Mouse (Mus musculus) cerebellum, adult 8-10 months (tissue): Measurements from ENCODE around the gene Gm17660.
A peak's percentile ranks its signal among the peaks of the same experiment; 100 is the strongest.

Experiments
- DNase-seq: peaks from one replicate; pipeline ENCODE4 v3.0.0; 2022

The Gm17660 gene

DNA sequence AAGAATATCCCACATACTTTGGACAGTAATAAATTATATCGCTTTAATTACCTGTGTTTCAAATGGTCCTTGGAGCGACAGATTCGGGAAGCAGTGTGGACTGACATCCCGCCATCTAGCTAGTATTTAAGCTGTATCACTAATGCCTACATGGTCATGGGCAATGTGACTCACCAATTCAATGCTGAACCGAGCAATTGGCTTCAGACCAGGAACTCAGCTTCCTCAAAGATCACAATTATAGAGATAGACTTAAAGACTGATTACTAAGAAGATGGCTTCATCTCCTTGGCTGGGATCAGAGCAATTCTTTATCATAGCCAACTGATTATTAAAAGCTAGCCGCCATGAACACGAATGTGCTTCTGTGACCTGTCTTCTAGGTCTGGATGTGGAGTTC, at the start of gene Gm17660:
Gene Gm17660 (minus strand): TSS at position 101 of the 400 bp plus-strand sequence.
- DNase-seq, result no peak

DNA sequence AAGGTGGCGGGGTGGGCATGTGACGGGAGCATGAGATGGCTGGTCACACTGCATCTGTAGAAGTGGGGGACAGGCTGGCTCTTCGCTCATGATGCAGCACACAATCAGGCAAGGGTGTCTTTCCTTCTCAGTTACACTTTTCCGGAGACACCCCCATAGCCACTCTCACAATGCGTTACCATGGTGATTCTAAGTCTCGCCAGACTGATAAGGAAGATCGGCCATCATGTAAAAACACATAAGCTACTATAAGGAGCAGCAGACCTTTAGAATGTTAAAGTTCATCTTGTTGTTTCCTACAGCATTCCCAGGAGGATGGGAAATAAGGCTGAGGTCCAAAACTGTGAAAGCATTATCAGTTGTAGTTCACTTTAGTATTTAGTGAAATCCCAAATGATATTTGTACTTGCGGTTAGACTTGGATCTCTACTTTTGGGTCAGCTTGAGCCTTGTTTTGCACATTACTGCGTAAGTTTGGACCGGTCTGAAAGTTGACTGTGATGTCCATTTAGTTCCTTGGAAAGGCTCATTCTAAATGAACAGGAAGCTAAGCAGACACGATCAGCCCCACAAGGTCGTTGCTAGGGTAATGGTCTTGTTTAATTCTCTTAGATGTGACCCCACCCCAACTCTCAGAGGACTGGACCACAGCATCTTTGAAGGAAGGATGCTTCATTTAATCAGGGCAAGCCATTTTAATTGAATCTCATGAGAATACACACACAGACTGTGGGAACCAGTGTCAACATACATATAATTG, 49.3 kb upstream of the Gm17660 start:
- no peak for DNase-seq

DNA sequence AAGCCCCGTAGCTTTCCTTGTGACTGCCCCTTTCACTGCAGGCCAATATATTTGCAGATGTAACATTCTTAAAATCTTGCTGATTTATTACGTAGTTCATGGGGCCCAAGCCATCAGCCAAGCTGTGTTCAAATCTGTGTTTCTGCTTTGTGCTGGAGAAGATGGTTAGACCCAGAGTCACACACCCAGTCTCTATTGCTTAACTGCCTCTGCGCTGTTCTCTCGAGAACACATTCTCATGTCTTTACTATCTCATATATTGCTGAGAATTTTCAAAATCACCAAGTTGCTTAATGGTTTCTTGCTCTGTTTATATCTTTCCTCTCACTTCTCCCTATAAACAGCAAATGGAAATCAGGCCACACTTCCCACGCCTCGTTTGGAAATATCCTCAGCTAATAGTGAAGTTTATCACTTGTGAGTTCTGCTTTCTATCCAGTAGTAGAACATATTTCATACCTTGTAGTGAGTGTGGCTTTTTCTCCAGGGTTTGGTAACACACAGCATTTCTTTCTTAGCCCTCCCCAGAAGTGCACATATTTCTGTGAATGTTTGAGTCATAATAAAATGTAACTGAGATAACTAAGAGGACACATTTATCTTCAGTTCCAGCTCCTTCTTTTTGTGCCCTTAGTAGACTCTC, 46.7 kb upstream of the Gm17660 start:
- DNase-seq, result no peak

DNA sequence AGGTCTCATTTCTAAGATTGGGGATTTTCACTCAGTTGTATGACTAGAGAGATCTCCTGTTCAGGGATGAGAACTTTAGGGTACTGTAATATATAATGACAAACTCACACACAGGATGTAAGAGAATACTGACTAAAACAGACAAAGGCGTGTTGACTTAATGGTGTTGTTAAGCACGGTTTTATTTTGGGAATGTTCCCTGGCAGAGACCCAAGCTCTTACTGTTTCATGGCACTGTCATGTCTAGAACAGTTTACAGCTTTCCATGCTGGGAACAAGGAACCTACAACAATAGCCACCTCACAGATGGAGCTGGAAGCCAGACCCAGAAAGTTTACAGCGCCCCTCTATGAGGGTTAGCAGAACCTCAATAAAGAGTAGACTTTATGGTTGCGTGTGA, 38.5 kb upstream of the Gm17660 start:
- DNase-seq, result no peak

DNA sequence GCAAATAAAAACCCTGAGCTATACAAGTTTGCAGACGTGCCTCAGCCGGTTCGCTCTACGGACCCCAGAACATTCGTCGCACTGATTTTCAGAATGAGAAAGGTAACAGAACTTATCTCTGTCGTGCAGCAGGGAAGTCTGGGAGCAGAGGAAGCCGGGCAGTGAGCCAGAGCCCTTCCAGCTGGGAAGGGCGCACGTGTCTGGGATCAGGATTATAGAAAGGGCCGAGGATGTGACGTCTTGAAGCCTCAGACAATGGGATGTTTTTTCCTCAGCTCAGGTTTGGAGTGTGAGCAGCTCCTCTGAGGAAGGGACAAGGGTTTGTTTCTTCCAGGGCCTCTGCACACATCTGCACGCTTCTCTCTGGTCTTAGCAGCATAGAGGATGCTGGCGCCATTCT, 37.7 kb upstream of the Gm17660 start:
- DNase-seq, result no peak

DNA sequence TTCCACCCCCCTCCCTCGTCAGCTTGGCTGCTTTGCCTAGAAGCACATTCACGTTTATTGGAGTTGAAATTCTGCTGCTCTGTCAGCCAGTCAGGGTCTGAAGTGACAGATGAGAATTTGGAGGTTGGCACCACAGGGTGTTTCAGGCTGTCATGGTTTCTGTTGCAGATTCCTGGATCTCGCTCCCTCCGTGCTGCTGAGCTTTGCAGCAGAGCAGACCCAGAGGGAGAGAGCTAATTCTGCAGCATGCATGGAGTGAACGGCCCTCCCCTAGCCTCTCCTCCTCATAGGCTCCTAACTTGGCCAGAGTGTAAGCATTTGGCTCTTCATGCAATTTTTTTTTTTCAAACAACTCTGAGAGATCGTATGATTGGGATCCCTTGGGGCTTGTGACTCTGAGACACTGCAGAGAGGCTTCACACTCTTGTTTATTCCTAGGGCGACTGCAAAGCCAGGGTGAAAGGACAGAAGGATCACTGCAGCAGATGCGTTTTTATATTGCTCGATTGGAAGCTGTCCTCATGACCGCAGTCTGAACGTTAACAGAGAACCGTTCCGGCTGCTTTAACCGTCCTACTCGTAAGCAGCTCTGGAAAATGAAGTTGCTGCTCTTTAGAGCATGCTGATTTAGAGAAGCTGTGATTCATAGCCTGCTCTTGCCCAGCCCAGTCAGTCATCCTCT, 36.2 kb upstream of the Gm17660 start, which contains the start of gene Sparcl1:
Gene Sparcl1 (minus strand): TSS at position 243 of the 682 bp plus-strand sequence.
- DNase-seq, result peak; percentile 38

DNA sequence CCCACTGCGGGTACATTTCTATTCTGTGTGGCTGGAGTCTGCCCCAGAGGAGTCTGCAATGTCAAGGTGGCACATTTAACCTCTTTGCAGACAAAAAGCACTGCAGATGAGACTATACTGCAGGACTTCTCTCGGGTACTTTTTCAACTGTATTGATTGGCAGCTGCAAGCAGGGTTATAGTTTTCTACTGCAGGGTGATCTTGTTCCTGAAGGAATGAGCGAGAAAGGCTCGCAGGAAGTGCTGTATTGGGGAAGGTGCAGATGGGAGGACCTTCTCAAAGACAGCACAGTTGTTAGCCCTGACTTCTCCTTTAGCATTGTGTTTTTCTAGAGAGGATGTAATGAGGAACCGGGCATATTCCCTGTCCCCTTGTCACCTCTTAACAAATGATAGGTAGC, 35.1 kb upstream of the Gm17660 start:
- no peak for DNase-seq

DNA sequence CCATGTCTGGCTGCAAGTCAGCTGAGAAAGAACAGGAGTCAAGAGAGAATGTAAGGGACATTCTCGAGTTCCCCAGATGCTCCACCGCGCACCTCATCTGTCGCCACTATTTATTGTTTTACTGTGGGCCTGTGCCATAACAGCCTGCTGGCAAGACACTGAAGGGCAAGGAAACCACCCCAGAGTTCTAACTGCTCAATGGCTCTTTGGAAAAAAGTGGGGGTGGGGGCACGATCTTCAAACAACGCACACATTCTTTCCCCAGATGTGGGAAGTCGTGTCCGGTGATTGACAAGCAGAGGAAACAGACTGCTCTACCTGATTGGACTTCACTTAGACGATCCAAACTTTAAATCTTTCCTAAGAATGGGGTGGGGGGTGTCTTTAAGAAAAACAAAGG, 34.6 kb upstream of the Gm17660 start:
- DNase-seq, result no peak

DNA sequence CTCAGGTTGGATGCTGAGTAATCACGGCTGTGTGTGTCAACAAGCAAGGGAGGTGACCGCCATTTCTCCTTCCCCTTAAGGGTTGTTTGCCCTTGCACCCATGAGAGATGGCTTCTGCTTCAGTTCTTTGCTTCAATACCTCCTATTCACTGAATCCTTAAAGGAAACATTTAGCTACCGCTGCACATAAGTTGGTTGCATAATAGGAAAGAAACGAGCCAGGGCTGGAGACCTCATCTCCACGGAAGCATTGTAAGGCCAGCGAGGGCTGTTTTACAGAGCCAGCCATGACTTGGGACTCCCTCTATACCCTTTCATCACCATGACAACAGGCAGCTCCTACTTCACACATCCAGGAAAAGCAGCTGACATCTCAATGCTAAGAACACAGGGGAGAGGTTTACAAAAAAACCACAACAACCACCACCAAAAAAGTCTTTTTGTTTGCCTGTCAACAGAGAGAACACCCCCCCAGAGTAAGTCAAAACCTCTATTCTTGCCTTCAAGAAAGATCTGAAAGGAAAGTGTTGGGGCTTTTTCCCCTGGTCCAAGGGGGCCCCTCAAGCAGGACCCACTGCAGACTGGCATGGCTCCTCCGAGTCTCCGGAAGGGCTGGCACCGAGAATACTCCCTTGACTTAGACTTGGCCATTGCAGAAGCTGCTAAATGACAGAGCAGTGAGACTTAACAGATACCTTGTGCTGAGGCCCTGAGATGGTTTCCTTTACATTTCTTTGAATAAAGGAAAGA, 32.9 kb upstream of the Gm17660 start:
- no peak for DNase-seq

DNA sequence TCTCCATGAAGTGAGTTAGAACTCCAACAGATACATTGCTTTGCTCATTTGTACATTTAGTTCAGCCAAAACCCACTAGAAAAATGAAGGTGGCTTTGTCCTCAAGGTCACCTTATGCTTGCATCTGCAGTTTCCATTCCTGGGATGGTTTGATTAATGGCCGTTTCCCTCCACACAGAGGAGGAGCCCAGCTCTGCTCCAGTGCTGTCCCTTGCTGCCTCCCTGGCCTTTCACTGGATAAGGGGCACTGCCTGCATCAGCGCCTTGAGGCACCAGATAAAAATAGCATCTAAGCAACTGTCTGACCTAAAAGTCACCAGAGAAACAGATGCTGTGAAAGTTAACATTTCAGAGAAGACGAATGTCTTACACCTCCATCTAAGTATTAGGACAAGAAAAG, 32.1 kb upstream of the Gm17660 start:
- DNase-seq, result no peak

DNA sequence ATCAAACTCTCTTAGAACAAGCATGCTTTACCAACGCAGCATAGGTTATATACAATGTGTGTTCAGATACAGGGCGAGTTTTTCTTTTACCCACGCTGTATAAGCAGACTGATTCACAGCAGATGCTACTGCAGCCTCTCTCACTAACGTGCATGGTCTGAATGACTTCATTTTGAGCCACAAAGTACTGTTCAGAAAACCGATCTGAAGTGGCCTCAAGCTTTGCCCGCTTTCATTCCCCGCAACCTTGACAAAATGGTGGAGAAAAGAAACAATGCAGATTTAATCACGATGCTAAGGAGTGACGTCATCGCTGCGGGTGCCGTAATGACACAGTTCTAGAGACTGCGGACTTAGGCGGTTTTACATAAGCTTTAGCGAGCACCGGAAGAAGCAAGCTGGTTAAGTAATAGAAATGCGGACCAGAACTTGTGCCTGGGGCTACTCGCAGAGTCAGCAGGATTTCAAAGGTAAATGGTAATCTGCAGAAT, 31.5 kb upstream of the Gm17660 start:
- peak; percentile 41 for DNase-seq

DNA sequence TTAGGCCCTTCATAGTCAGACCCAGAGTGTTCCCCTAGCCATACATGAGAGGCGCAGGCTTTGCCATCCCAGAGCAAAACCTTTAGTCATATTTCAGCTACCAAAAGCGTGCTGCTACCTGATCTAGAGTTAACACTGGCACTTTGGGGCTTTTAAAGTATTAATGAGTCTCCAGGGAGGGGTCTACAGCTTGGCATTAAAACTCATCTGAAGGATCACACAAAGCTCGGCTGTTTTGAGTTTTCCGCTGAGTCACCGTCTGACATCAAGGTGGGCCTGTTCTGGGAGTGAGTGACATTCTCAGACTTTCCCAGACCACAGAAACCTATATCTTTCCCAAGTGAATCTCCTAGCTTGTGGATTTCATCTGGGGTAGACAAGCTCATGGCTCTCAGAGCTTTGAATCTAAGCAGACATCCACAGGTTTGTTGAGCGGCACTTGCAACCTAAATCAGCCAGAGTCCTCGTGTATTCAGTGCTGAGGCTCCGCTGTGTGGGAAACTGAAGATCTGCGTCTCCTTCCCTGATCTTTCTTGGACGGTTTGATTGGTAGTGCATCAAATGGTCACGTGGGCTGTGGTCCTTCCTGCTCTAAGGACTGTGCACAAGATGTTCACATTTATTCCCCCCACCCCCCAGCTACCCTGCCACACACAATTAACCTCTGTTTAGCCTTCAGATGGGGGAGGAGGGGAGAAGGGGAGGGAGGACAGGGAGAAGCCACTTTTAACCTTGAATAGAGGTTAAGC, 30.9 kb upstream of the Gm17660 start:
- DNase-seq, result no peak

DNA sequence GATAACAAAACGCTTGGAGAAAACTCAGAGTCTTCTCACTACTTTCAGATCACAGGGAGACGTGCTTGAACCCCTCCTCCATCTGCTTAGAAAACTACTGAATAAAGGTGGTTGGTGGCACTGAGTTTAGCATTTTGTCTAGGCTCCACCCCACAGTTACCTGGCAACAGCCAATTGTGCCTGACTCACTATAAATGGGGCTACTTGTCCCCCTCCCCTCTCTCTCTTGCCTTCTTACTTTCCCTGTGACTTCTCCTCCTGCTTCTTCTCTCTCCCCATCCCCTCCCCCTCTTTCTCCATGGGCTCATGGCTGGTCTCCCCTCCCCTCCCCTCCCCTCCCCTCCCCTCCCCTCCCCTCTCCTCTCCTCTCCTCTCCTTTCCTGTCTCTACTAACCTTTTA, 26.7 kb upstream of the Gm17660 start:
- DNase-seq, result no peak

DNA sequence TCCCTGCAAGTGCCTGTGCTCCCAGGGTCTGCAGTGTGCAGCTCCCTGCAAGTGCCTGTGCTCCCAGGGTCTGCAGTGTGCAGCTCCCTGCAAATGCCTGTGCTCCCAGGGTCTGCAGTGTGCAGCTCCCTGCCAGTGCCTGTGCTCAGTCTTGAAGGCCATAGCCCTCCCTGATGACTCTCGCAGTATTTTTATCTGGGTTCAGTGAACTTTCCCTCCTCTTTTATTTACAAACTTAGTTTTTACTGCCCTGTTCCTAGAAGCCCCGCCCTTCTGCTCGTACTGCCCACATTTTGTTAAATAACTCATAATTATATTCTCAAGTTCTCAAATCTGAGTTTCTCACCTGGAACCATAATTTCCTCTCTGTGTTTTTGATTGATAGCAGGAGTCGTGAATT, 25.8 kb upstream of the Gm17660 start:
- DNase-seq, result no peak

DNA sequence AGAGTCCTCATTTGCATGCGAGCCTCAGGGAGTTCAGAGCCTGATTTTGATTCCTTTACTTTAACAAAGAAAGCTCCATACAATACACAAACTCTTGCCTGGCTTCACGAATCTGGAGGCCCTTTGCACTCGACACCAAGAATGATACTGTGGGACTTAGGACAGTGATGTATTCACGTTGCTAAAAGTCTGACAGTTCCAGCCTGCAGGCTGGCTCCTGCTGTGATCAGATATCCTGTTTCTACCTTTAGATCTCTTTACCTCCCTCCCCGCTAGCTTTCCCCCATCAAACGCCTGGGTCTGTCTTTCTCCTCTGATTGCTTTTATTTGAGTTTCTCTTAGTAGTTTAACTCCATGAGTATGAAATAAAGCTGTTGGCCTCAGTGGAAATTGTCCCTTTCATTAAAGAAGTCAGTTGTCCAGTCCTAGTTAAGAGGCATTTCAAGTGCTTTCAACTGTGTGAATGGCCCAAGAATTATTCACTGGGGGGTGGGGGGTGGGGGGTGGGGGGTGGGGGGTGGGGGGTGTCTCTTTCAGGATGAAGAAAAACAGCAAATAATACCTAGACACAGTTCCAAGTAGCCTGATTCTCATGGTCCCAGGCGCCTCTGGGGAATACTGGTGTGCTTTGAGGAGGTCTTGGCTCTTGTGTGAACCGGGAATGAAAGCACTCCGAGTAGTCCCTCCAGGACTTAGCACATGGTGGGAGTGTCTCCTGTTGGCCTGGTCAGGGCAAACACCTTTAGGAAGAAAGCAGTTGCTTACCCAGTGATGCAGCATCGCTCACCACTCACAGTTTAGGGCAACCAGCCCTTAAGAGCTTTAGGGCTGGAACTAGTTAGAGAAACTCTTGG, 24.5 kb upstream of the Gm17660 start:
- DNase-seq, result no peak

DNA sequence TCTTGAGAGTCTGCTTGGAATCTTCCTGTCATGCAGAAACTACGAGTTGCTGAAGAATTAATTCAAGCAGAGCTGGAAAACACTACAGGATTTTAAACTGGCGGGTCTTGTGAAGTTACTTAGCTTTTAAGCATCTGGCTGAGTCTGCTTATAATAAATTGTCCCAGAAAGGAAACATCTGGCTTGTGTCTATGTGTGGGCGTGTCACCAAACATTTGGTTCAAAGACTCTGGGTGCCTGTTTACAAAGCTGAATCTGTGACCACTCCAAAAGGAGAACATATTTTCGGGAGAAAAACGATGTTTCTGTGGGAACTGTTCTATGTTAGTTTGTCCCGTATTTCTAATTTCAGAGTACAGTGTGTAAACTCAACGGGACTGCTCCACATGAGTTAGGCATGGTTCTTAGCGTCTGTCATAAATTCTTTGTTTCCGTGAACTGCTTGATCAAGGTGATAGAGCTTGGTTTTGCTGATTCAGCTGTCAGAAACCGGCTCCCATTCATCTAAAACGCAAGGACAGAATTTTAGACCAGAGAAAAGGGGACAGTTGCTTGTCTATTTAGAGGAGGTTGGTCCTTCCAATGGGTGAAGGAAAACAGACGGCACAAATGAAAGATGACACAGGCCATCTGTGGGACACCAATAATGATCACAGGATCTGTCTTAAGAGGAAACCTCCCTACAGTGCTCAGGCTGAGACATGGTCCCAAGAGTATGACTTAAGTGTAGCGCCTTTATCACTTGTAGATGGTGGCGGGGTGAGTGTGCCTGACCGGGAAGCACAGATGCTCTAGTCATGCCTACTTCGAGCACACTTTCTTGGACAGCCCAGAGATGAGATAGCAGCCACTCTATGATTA, 18.9 kb upstream of the Gm17660 start:
- DNase-seq, result no peak

DNA sequence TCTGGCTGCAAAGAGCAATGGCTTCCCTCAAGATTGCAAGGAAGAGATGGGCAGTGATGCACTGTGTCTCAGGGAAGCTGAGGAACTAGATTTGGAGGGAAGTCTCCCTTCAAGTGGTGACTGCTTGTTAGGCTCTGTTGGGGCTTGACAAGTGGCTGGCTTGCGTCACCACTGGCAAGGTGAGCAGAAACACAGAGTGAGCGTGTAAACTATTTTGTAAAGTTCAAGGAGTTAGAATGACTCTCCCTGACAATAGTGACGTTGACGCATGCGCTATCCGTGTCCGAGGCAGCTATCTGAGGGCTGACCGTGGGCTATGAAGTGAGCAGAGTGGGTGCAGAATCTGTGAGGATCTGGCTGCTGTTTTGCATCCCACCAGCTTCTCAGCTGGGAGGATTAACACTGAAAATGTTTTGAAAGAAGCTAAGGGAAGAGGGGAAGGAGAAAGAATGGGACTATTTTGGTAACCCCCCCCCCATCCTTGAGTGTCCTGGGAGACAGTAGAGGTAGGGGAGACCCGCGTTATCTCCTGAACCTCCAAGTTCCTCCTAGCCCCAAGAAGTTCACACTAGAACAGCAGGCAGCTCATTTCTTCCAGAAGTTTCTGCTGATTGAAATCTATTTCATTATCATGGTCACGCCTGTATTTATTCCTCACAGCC, 18.1 kb upstream of the Gm17660 start:
- DNase-seq, result no peak

DNA sequence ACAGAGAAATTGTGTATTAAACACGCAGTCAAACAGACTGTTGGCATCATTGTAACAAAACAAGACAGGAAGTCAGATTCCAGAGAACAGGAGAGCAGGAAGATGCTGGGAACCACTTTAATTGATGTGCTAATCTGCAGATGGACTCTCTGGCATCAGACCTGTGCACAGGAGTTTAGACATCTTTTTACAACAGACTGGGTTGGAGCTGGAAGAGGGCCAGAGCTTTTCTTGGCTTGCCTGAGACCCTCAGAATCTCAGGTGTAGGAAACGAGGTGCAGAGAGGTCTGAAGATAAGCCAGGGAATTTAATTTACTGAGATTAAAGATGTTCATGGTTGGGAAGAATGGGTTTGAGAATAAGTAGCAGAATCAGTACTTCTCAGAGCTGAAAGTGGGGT, 12.3 kb upstream of the Gm17660 start:
- no peak for DNase-seq

DNA sequence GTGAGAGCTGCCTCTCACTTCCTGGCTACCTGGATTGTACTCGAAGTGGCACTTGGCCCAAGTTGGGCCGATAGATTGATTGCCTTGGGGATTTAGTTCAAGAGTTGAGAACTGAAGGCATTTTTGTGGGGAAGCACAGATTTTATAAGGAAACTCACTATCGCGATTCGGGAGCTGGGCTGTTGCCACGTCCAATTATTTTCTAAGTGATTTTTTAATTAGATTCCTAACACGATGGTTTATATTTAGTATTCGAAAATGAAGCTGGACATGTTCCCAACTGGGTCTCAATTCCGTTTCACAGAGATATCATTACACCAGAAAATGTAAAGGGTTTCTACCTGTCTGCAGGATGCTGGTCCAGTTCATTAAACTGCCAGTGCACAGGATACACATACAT, 8.0 kb upstream of the Gm17660 start:
- no peak for DNase-seq

DNA sequence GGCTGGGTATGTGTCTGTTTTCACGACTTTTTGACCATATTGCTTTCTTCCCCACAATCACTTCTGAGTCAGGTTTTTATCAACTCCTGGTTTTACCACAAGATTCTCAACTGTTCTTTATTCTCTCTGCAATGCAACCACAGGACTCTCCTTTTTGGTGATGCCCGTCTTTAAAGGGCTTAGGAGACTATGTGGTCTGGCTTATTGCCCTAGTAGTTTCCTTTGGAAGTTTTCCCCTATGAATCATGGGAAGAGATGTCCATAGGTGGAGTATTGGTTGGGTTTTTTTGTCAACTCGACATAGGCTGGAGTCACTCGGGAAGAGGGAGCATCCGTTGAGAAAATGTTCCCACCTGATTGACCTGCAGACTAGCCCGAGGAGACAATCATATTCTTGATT, 3.3 kb upstream of the Gm17660 start:
- no peak for DNase-seq
